Mouse (Mus musculus) thymus, adult 18-20 months (tissue): ENCODE measurements around the gene BC034090.

ENCODE experiments used
- DNase-seq, 2 experiments: peaks; one replicate each; pipeline ENCODE4 v3.0.0; 2022; ENCODE audit warnings: mixed read lengths in 2 of 2

Gene BC034090

DNA sequence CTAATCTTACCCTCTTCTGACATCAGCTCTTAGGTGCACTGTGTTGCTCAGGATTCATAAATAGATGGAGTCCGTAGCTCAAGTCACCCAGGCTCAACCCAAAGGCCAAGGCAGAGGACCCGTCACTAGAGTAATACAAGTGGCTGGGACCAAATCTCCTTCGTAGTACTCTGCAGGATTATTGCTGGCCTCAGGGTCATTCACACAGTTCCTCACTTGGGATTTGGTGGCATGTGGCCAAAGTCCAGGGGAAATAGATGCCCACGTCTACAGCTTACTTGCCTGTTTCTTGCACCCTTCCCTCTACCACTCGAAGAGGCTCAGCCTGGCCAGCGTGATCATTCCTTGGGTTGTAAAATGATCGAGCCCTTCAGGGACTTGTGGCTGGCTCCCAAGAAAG lies 30.3 kb downstream of the BC034090 start:
- DNase-seq: peak in 1 of 2 experiments; percentile 3

- peak in 1 of 2 experiments; percentile 17 for DNase-seq
Measured at GRCm38 (mm10) chr1:155212936-155213774, 31.1 kb downstream of the BC034090 start.

DNA sequence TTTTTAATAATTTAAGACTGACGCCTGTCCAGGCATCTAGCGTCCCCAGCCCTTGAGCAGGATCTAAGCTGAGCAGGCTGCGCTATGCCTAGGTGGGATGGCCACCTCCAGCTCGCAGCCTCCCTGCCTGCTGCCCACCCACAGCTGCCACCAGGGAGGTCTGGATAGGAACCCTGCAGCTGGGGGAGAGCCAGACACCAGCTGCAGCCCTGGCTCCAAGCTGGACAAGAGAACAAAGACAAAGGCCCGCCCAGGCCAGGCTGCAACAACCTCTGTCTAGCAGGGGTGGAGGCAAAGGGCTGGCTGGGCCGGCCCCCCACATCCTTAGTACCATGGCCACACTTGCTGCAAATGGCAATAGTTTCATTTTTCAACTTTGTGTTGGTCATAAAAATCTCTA lies 31.8 kb downstream of the BC034090 start:
- DNase-seq: no peak

DNA sequence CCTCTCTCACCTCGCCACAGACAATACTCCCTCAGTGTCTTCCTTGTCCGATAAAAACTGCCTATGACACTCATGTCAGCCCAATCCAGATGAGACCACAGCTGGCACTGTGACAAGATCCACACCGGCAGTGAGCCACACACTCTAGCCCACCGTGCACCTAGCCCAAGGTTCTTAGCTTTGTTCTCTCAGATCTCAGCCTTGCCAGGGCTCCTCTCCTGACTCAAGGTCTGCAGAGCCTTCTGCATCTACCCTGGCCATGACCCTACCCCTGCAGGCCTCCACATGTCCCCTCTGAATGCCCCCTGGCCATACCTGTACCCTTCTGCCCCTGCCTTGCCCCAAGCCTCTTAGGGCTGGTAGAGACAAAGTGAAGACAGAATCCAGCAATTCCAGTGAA lies 32.2 kb downstream of the BC034090 start:
- no peak for DNase-seq

- no peak for DNase-seq
Measured at GRCm38 (mm10) chr1:155211017-155211416, 33.2 kb downstream of the BC034090 start.

GRCm38 (mm10) chr1:155210011-155210763 lies 34.1 kb downstream of the BC034090 start:
- DNase-seq: no peak

DNA sequence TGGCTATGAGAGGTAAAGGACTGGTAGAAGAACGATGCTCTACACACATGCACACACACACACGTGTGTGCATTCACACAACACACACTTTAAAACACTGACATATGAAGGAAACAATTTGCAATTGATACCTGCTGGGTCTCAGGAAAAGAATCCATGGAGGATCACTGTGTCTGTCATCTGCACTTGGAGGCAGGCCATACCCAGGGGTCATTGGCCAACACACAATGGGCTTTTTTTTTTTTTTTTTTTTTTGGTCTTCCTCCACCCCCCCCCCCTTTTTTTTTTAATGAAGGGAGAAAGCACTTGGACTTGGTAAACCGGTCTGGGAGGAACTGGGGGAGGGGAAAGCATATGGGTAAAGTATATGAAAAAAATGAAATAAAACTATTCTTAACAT lies 36.4 kb downstream of the BC034090 start:
- no peak for DNase-seq

- DNase-seq: no peak
Measured at GRCm38 (mm10) chr1:155205822-155206660, 38.2 kb downstream of the BC034090 start.

DNA sequence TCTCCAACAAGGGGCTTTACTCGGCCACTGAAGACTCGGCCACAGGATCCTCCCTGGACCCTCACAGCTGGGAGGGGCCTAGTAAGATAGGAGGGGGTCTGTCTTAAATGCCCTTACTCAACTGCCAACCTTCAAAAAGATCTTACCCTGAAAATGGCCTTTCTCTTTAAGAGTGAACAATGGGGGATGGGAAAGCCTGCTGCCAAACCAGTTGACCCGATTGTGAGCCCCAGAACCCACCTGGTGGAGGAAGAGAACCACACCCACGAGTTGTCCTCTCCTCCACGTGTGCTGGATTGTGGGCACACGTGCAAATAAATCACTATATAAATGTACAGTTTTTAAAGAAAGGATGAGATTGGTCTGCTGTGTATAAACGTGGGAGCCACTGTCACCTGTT lies 38.9 kb downstream of the BC034090 start:
- DNase-seq: no peak

GRCm38 (mm10) chr1:155204560-155205162 lies 39.6 kb downstream of the BC034090 start:
- no peak for DNase-seq

GRCm38 (mm10) chr1:155203954-155204353 lies 40.3 kb downstream of the BC034090 start:
- DNase-seq: no peak

- no peak for DNase-seq
Measured at GRCm38 (mm10) chr1:155203101-155203500, 41.1 kb downstream of the BC034090 start.

DNA sequence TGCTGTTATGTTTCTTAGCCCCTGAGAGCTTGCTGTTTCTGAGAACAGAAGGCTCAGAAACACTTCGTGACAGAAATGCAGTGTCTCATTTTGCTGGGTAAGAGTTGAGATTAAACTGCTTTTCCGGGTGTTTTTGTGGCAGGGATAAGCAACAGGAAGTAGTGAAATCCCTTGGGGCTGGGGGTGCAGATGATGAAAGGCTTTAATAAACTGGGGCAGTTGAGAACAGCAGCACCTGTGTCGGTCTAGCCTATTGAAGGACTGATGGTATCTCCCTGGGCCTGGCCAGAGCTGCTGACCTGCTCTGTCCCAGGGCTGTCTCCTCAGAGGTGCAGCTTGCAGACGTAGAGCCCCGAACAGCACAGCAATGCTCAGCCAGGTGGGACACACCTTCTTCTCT lies 41.8 kb downstream of the BC034090 start:
- no peak for DNase-seq

DNA sequence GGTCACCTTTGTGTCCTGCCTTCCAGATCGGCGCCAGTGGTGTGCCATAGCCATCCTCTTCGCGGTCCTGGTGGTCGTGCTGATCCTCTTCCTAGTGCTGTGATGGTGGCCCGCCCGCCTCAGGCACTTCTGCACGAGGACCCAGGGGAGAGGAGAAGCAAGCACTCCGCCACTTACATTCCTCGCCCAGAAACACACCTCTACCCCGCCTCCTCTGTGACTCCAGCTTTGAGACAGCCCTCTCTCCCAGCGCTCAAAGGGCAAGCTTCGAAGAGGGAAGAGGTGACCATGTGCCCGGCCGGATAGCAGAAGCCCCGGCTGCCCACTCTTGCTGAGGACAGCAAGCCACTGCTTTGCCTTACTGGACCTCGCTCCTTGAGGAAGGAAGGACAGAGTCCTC lies 42.3 kb downstream of the BC034090 start:
- no peak for DNase-seq

DNA sequence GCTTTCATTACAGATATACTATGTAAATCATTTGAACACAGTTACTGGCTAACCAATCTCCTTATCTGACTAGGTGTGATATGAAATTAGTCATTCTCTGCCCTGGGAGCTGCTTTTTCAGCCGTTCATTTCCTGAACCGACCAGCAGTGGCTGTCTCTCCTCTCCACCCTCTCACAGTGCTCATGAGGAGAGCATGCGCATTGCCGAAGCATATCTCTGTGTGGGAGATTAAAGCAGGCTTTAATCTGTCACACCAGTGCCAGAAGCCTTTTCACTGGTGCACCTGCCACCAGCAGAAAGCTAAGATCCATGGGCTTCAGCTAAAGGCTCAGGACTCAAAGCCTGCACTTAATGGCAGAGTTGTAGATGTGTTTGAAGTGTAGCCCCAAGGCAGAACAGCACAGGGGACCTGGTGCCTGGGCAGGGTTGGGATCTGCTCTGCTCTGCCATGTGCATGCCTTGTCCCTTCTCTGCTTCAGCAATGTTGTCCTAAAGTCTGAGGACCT lies 42.8 kb downstream of the BC034090 start:
- no peak for DNase-seq

GRCm38 (mm10) chr1:155200967-155201366 lies 43.3 kb downstream of the BC034090 start:
- DNase-seq: no peak

DNA sequence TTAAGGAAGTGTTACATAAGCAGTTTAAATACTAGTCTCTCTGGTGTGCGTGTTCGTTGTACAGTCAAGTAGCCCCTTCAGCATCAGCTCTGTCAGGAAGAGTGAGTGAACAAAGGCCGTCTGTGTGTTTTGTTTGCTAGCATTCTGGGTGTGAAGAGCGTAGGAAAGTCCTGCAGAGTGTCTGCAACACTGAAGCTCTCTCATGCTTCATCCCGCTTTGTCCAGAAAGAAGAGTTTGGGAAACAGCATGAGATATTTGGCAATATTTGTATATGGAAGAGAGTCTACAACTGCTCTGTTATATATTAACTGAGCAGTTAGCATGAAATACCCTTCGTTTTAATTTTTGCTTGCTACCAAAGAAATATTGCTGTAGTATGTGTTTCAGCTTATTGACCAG lies 44.7 kb downstream of the BC034090 start:
- no peak for DNase-seq

DNA sequence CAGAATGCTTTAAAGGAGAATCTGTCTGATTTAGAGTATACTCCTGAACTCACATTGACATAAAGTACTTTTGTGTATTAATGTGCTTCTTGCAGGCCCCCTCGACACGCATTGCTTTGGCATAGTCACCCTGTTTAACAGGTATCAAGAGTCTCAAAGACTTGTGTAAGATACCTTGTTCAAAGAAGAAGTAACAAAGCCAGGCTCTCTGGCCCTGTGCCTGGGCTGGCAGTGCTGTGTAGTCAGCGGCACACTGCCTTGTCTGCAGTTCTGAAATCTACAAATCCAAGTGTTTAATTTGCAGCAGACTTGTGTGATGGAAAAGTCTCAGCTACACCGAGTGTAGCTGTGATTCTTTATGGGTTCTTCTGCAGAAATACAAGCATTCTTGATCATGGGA lies 47.6 kb downstream of the BC034090 start:
- no peak for DNase-seq

DNA sequence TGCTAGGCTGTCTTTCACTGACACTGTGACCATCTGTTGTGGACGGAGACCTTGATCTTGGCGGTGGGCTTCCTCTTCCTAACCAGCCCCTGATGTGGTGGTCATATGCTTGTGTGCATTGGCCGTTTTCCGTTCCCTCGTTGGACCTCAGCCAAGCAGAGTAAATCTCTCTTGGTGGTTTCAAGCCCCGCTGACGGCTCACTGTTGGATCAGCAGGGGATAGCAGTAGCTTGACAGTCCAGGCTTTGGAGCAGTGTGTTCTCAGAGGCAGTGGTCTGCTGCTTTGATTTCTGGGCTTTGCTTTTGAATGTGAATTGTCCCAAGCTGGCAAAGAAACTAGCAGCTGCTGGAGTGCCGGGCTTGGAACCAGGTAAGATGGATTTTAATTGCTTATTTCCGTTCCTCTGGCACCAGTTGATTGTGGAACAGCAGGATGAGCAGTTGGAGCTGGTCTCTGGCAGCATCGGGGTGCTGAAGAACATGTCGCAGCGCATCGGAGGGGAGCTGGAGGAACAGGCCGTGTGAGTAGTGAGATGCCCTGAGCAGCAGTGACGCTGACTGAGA lies 51.4 kb downstream of the BC034090 start:
- DNase-seq: no peak

DNA sequence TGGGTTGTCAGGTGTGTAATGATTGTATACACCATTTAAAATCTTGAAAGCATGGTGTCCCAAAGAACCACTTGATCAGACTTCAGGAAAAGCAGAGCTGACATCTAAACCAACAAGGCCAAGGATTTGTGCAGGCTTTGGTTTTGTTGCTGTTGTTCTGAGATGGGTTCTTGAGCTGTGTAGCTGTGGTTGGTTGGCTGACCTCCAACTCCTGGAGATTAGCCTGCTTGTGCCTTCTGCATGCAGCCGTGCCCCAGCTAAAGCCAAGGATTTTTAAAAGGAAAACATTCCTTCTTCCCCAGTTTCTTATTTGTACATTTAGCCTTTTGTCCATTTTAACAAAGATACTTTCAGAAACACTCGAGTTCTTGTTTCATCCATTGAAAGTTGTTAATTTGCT lies 52.6 kb downstream of the BC034090 start:
- no peak for DNase-seq

DNA sequence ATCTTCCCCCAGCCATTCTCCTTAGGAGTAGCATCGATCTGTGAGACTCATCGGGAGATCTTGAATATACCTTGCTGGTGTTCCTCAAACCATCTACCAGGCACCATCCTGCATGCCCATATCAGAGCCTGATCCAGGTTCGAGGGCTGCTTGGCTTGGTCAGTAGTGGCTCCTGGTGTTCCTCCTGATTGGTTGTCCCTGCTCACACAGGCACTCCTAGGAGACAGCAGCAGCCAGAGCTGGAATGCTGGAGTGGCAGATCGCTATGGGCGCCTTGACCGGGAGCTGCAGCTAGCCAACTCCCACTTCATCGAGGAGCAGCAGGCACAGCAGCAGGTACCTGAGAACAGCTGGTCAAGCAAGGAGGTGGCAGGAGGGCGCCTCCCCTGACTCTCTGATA lies 53.0 kb downstream of the BC034090 start:
- DNase-seq: no peak

DNA sequence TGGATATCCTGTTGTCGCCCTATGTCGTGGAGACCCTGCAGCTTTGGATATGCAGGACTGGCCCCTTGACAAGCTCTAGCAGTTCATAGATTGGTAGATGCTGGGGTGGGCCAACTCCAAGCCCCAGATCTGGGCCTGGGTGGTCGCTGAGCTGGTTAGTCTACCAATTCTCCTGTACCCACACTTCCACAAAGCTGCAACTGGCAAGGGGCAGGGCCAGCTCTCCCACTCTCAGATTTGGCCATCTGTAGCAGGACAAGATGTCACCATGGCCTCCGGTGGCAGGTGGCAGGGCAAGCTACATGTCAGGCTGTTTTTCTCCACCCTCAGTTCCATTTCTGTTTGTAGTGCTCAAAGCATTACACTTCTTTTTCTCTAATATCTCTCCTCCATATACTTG lies 55.6 kb downstream of the BC034090 start:
- no peak for DNase-seq
